Mouse (Mus musculus) regulatory T cell (primary cell): ENCODE data around the gene Hist1h2bf.
"Not testable (repeated sequence)": the region's sequence is repeated elsewhere in the genome, so short reads cannot be mapped to it uniquely, and the experiment has no call there.

ENCODE experiments used
- in situ Hi-C: fragments of 300-600 bp; cut with MboI, MseI; formaldehyde crosslinking; loops from one replicate; pipeline ENCODE4 v1.15.1; 2025; ENCODE audit warnings: high pct_unique_total_duplicates

Gene Hist1h2bf

DNA sequence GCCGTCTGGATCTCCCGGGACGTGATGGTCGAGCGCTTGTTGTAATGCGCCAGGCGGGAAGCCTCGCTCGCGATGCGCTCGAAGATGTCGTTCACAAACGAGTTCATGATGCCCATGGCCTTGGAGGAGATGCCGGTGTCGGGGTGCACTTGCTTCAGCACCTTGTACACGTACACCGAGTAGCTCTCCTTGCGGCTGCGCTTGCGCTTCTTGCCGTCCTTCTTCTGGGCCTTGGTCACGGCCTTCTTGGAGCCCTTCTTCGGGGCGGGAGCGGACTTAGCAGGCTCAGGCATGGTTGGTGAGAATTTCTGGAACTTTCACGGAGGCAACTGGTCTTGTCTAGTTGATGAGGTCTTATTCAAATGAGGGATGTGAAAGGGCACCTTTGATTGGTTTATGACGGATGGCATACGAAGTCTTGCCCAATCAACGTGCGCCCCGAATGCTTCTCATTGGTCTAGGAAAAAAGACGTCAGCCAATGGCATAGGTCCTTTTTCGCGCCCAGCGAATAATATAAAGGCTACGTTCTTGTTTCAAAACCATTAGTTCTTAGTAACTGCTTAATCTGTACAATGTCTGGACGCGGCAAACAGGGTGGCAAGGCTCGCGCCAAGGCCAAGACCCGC is at the start of gene Hist1h2bf, which contains the start of gene Hist1h2ad:
TSS of gene Hist1h2bf (minus strand) at position 299 of the 627 bp plus-strand sequence.
TSS of gene Hist1h2ad (plus strand) at position 484 of the 627 bp plus-strand sequence.
- in situ Hi-C loops, result loop anchor here (5.0 to 25.0 kb wide), 4 partner anchors 108 to 1852 kb away; partner anchors contain the start of genes Hist1h2ac, Hist1h2ao, Hist1h2bc and Hist1h2bm

DNA sequence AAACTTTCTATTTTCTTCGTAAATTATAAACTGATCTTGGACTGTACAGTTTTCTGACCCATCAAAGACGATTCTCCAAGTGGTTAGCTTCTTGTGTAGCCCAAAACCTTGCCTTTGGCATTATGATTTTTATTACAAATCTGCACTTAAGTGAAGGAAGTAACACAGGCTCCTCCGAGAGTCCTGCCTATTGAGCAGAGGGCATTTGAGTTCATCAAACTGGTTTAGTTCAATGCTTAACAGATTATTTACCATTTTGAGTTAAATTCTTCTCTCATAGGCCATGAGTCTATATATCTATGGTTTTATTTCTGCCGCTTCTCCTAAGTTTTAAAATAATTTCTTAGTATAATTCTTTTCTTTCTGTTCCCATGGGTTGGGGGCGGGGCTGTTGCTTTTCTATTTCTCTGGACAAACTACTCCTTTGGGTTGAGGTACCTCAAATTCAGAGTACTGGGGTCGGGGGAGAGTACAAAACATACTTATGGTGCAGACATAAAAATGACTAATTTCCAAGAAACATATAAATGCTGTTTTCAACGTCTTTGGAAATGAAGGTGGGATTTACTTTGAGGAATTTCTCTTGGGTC is 49.0 kb upstream of the Hist1h2bf start:
- in situ Hi-C loops, result no loop called here

- in situ Hi-C loops, result not testable (repeated sequence)
These were observed 48.2 kb upstream of the Hist1h2bf start, which contains the start of gene Hist1h1e for GRCm38 (mm10) chr13:23622175-23622671. Gene Hist1h1e, minus strand, starts transcription at chr13:23622558.

DNA sequence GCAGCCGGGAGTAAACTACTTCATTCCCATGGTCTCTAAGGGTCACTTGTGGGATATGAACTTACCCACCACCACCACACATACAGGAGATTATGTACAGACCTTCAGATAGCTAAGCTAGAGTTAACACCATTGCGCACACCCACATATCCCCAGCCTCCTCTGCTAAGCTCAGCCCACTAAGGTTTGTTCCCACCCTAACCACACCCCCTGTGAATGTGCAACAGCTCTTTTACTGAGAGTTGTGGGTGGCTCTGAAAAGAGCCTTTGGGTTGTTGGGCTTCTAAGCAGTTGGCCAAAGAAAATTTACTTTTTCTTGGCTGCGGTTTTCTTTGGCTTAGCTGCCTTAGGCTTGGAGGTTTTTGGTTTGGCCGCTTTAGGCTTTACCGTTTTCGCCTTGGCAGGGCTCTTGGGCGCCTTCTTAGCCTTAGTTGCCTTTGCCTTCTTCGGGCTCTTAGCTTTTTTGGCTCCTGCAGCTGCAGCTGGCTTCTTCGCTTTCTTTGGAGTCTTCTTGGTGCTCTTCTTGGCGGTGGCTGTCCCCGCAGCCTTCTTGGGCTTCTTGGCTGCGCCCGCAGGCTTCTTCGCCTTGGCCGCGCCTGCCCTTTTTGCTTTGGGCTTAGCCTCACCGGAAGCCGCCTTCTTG is 47.7 kb upstream of the Hist1h2bf start:
- in situ Hi-C loops, result no loop called here

DNA sequence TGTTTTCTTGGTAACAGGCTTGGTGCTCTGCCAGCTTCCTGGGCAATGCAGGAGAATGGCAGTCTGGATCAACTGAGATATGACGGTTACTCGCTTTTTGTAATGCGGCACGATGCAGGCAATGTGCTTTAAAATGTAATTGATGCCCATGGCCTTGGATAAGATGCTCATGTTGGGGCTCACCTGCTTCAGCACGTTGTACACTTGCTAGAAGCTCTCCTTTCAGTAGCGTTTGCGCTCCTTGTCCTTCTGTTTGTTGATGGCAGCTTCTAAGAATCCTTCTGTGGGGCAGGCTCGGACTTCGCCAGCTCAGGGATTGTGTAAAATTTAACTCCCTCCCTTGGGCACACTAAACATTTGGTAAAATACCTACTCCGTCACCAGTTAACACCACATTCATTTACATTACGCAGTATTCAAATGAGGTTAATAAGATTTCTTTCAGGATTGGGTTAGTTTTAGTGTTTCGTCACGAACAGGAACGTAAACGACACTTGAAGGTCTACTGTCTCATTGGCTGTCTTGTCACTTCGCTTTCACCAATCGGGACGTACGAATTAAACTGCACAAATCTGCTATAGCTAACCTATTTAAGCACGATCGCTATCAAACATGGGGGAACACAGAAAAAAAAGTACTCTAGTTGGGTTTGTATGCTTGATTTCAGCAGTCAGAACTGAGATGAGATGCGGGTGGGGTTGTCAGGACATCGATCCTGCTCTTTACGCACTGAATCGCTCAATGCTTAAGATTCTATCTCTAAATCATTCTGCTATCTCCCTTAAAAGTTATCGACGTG is 46.9 kb upstream of the Hist1h2bf start, which contains the start of gene Hist1h2be:
TSS of gene Hist1h2be (minus strand) at position 392 of the 799 bp plus-strand sequence.
- in situ Hi-C loops, result no loop called here

- in situ Hi-C loops, result no loop called here
These were observed 46.2 kb upstream of the Hist1h2bf start for GRCm38 (mm10) chr13:23620056-23620732.

- in situ Hi-C loops, result no loop called here
These were observed 37.6 kb upstream of the Hist1h2bf start for GRCm38 (mm10) chr13:23611638-23612037.

GRCm38 (mm10) chr13:23610393-23610792 is 36.4 kb upstream of the Hist1h2bf start:
- in situ Hi-C loops, result no loop called here

- in situ Hi-C loops, result no loop called here
These were observed 35.8 kb upstream of the Hist1h2bf start for GRCm38 (mm10) chr13:23609844-23610243.

GRCm38 (mm10) chr13:23609209-23609608 is 35.2 kb upstream of the Hist1h2bf start:
- in situ Hi-C loops, result no loop called here

DNA sequence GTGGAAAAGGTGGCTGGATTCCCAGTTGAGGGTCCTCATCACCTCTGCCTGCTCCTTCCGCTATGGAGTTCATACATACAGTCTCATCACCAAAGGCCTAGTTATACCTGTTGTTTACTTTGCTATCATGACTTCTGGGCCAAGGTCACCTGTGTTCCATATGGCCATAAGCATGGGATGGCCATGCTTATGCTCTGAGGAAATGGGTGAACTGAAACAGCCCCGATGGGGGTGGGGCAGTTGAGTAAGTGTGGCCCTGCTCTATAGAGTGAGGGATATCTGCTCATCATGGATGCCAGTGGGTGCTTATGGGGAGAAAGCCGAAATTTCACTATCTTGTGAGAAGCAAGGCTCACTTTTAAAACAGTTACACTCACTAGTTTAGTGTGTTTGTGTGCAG is 31.1 kb upstream of the Hist1h2bf start:
- in situ Hi-C loops, result no loop called here

DNA sequence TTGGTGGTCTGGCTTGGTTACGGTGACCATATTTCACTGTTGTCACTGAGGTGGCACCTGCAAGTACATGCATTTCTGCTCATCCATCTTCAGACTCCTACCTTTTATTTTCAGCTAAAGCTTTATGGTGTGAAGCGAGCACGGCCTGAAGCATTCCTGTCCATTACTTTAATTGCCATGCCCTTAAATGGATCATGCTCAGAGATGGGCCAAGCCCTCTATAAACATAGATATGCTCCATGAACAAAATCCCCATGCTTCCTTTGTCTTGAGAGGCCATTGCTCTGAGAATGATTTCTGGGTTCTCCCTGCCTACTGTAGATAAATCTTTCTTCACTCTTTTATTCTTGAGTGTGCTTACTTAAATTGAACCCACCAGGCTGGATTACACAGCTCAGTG is 30.5 kb upstream of the Hist1h2bf start:
- in situ Hi-C loops, result no loop called here

DNA sequence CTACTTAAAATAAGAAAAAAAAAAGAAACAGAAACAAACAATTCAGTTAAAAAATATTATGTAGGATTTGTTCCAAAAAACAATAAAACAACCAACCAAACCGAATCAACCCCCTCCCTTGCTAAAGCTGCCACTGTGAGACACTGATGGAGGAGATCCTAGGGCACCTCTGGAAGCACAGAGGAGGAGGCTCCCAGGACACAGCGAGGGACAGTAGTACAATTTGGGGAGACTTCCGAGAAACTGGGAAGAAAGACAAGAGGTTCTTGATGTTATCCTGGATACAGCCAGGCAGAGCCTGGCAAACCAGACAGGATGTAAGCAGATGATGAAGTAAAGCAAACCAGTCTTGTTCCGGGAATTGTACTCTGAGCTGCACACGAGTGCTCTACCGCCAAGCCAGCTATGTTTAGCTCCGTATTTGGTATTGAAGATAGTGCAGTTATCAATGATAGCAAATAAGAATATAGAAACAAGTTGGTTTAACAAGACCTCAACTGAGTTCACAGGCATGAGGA is 29.2 kb upstream of the Hist1h2bf start:
- in situ Hi-C loops, result no loop called here

DNA sequence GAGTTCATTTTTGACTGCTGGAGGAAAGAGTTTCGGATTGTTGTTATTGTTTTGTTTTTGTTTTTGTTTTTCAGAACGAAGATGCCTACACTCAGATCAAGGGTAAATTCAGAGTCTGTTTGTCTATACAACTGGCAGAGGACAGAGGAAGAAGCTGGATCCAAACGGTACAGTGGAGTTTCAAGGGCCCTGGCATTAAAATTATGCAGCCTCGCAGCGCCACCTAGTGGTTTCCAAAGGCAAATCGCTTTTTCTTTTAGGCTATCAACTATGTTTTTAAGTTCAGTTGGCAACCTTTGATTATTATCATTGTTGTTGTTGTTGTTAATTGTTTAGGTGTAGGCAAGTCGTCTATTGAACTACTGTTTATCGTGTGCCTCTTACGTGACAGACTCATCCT is 24.0 kb upstream of the Hist1h2bf start:
- in situ Hi-C loops, result loop anchor here (10.0 kb wide), 1 partner anchor 173 kb away; the partner anchor contains the start of gene Abt1

DNA sequence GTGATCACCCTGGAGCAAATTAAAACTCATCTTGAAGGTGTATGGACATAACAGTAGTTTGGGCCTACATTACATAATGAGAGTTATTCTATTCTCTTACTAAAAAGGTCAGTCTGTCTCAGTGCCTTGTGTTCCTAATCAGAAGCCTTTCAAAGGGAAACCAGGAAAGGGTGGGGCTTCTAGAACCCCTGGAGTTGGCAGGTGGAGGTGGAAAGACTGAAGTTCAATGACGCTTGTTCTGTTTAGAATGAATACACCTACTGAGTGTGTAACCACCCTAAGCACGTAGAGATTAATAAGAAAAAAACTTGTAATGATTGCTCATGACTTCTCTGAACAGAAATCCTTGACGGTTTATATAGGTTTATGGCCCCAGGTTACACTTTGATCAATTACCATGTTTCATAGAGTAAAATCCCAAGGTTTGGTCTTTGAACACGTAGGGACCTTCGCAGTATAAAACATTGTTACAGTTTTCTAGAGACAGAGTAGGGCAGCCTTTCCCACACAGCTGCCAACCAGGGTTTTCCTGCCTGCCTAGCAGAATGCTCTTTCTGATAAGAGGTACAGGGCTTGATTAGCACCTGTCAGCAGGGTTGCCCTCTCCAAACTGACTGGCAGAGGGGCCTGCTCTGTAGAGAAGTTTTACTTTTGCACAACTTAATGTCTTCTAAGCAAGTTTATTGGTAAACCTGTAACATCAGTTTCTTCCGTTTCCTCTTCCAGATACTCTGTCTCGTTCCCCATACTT is 21.8 kb upstream of the Hist1h2bf start:
- in situ Hi-C loops, result loop anchor here (10.0 kb wide), 1 partner anchor 171 kb away; the partner anchor contains the start of gene Abt1

- in situ Hi-C loops, result loop anchor here (10.0 kb wide), 1 partner anchor 170 kb away; the partner anchor contains the start of gene Abt1
These were observed 21.2 kb upstream of the Hist1h2bf start for GRCm38 (mm10) chr13:23595185-23595584.

DNA sequence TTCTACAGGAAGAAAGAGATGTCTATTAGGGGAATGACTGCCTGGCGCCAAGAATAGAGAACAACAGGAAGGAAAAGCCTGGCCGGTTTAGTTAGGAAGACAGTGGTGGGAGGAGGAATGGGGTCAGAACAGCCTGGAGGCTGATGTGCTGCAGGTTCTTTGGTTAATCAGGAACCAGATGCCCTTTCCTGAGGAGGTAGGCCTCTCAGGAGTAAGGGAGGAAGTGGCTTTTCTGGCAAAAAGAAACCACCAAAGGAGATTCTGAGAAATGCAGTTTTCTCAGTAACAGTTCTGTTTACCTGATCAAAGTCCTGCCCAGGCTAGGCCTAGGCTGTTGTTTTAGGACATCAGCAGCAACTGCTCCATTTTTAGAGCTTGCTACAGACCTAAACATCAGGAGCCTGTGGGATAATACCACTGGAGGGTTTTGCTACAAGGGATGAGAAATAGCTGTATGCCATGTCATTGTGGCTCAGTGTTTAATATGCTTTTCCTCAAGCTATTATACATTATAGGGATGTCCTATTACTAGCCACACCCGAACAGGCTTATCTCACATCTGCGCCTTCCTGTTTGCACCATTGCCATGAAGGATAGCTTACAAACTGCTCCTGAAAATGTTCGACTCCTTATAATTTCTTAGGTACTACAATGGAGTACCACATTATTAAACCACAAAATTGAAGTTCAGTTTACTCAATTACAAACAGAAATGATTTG is 19.2 kb upstream of the Hist1h2bf start:
- in situ Hi-C loops, result loop anchor here (10.0 kb wide), 1 partner anchor 168 kb away; the partner anchor contains the start of gene Abt1

- in situ Hi-C loops, result loop anchor here (10.0 kb wide), 1 partner anchor 168 kb away; the partner anchor contains the start of gene Abt1
These were observed 18.6 kb upstream of the Hist1h2bf start for GRCm38 (mm10) chr13:23592614-23593013.

- in situ Hi-C loops, result loop anchor here (10.0 kb wide), 1 partner anchor 167 kb away; the partner anchor contains the start of gene Abt1
These were observed 17.9 kb upstream of the Hist1h2bf start for GRCm38 (mm10) chr13:23591886-23592285.
